Mouse (Mus musculus): ENCODE results near the gene Dclk1. TPM values are rescaled to one million over a fixed set of nuclear protein-coding genes. Genes with fewer than 3 reads are reported as not detected.

Dclk1 gene
- total RNA-seq, 2 experiments from 2014 or later, result 6.8 to 8.6 TPM

GRCm38 (mm10) chr3:55378591-55378990 lies 136.4 kb downstream of the Dclk1 start:
- intact Hi-C loops (cut with DNase I), result loop anchor here (10.0 kb wide), 2 partner anchors 116 to 626 kb away; no protein-coding TSS in a partner anchor
- DNase-seq (ENCODE audit: low spot score), result no peak

GRCm38 (mm10) chr3:55380471-55380870 lies 138.3 kb downstream of the Dclk1 start:
- DNase-seq (ENCODE audit: low spot score), result no peak
- intact Hi-C loops (cut with DNase I), result no loop called here

GRCm38 (mm10) chr3:55392605-55393004 lies 150.4 kb downstream of the Dclk1 start:
- no peak for DNase-seq (ENCODE audit: low spot score)
- intact Hi-C loops (cut with DNase I), result no loop called here

- intact Hi-C loops (cut with DNase I), result no loop called here
- DNase-seq (ENCODE audit: low spot score), result no peak
These were observed 151.4 kb downstream of the Dclk1 start for GRCm38 (mm10) chr3:55393549-55393948.

- intact Hi-C loops (cut with DNase I), result no loop called here
These were observed 154.6 kb downstream of the Dclk1 start for GRCm38 (mm10) chr3:55396792-55397191.

GRCm38 (mm10) chr3:55397752-55398693 lies 155.9 kb downstream of the Dclk1 start:
- intact Hi-C loops (cut with DNase I), result no loop called here
- no peak for DNase-seq (ENCODE audit: low spot score)

More at GRCm38 (mm10) chr3:55396792-55397191, 154.6 kb downstream of the Dclk1 start:
- no peak for DNase-seq (ENCODE audit: low spot score)

- intact Hi-C loops (cut with DNase I), result no loop called here
- DNase-seq (ENCODE audit: low spot score), result no peak
These were observed 159.1 kb downstream of the Dclk1 start for GRCm38 (mm10) chr3:55401236-55401635.

- intact Hi-C loops (cut with DNase I), result no loop called here
- DNase-seq (ENCODE audit: low spot score), result no peak
These were observed 162.6 kb downstream of the Dclk1 start for GRCm38 (mm10) chr3:55404751-55405150.

- no peak for DNase-seq (ENCODE audit: low spot score)
- intact Hi-C loops (cut with DNase I), result no loop called here
These were observed 164.5 kb downstream of the Dclk1 start for GRCm38 (mm10) chr3:55406616-55407015.

GRCm38 (mm10) chr3:55411547-55411946 lies 169.4 kb downstream of the Dclk1 start:
- intact Hi-C loops (cut with DNase I), result no loop called here

GRCm38 (mm10) chr3:55415527-55415950 lies 173.4 kb downstream of the Dclk1 start:
- intact Hi-C loops (cut with DNase I), result no loop called here
- DNase-seq (ENCODE audit: low spot score), result no peak

More at GRCm38 (mm10) chr3:55411547-55411946, 169.4 kb downstream of the Dclk1 start:
- no peak for DNase-seq (ENCODE audit: low spot score)

- no peak for DNase-seq (ENCODE audit: low spot score)
- intact Hi-C loops (cut with DNase I), result no loop called here
These were observed 176.7 kb downstream of the Dclk1 start for GRCm38 (mm10) chr3:55418845-55419244.

GRCm38 (mm10) chr3:55419334-55419733 lies 177.2 kb downstream of the Dclk1 start:
- intact Hi-C loops (cut with DNase I), result no loop called here
- no peak for DNase-seq (ENCODE audit: low spot score)

GRCm38 (mm10) chr3:55420436-55421083 lies 178.4 kb downstream of the Dclk1 start:
- intact Hi-C loops (cut with DNase I), result no loop called here

GRCm38 (mm10) chr3:55423640-55424397 lies 181.7 kb downstream of the Dclk1 start:
- intact Hi-C loops (cut with DNase I), result no loop called here
- no peak for DNase-seq (ENCODE audit: low spot score)

More at GRCm38 (mm10) chr3:55420436-55421083, 178.4 kb downstream of the Dclk1 start:
- no peak for DNase-seq (ENCODE audit: low spot score)

- no peak for DNase-seq (ENCODE audit: low spot score)
- intact Hi-C loops (cut with DNase I), result no loop called here
These were observed 187.9 kb downstream of the Dclk1 start for GRCm38 (mm10) chr3:55430022-55430549.

- DNase-seq (ENCODE audit: low spot score), result no peak
- intact Hi-C loops (cut with DNase I), result no loop called here
These were observed 189.1 kb downstream of the Dclk1 start for GRCm38 (mm10) chr3:55431223-55431622.

GRCm38 (mm10) chr3:55434276-55434675 lies 192.1 kb downstream of the Dclk1 start:
- intact Hi-C loops (cut with DNase I), result no loop called here
- no peak for DNase-seq (ENCODE audit: low spot score)

GRCm38 (mm10) chr3:55438824-55439446 lies 196.8 kb downstream of the Dclk1 start:
- intact Hi-C loops (cut with DNase I), result no loop called here

More at GRCm38 (mm10) chr3:55438824-55439446, 196.8 kb downstream of the Dclk1 start:
- no peak for DNase-seq (ENCODE audit: low spot score)

Measured in heart, postnatal 25 days (tissue).